Mouse (Mus musculus) E14TG2a.4 (cell line): Measurements from ENCODE around the gene Siglecg.

Source experiments
- CTCF ChIP-seq: conservative IDR thresholded peaks from 2 replicates; pipeline ENCODE4 v1.5.1; 2014; ENCODE audit warnings: low read length
- NANOG ChIP-seq: IDR thresholded peaks from 2 replicates; pipeline ENCODE4 v1.6.1; 2014; ENCODE audit warnings: borderline replicate concordance, low read length, mixed read lengths
- POU5F1 ChIP-seq: IDR thresholded peaks from 2 replicates; pipeline ENCODE4 v1.6.1; 2014; ENCODE audit warnings: low read length, borderline replicate concordance

DNA sequence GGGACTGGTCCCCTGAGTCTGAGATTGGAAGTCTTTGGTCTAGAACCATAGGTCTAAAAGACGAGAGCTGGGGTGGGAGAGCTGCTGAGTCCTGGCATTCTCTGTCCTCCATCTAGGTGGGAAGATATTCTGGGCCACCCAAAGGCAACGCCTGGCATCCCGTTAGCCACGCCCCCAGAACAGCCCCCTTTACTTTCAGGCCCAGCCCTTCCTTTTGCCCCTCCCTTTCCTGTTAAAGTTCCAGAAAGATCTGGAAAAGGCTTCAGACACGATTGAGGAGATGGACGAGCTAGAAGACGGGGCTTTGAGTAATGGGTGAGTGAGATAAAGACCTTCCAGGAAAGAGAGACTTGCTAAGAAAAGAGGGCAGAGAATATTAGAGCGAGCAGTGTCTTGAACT is 19.4 kb downstream of the Siglecg start, which contains the start of gene Lim2:
- no peak for TF ChIP-seq CTCF
- TF ChIP-seq POU5F1, result no peak
- no peak for TF ChIP-seq NANOG
